Mouse (Mus musculus): ENCODE measurements around the gene Pcgf6. TPM values are rescaled to one million over a fixed set of nuclear protein-coding genes. Genes with fewer than 3 reads are reported as not detected.

The Pcgf6 gene
- polyA plus RNA-seq, 1 experiment: 4.8 TPM

DNA sequence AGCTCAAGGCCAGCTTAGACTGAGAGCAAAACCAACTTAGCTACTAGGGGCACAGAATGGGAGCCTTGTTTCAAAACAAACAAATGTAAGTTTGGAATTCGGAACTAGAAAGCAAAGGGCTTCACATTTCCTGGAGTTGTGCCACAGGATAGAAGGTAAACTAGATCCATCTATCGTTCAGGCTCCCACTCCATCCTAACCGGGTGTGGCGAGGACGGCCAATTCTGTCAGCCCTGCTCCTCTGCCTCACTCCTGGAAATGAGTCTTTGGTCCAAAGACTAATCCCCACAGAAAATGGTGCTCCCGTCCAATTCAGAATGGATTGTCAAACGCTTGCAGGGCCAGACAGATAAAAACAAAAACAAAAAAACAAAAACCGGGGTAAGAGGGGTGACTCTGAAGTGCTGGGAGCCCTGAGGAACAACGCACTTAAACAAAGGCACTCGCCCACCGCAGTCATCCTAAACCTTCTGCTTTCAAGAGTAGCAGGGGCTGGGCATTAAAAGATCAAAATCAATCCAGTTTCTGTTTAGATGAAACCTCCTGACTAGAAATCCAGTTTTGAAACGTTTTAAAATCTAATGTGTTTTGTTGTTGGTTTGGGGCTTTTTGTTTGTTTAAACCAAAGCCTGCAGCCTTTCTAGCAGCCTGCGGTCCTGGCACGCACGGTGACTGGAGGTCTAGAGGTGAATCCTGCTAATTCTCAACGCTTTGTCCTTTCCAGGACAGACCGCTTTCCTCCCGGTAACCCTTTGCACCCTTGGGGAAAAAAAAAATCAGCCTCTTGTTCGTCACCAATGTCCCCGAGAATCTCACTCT lies 37.2 kb downstream of the Pcgf6 start:
- peaks cover 11% of the 10 kb centered on the region for H3K4me1 ChIP-seq (ENCODE audit: control insufficient read depth, insufficient read depth, insufficient read length)
- peaks cover 14% of the 10 kb centered on the region for H3K27me3 ChIP-seq (ENCODE audit: control insufficient read depth, insufficient read depth, low read length)
- no peaks in the 10 kb centered on the region for H3K36me3 ChIP-seq (ENCODE audit: control insufficient read depth, insufficient read depth, low read length)
- H3K4me3 ChIP-seq (ENCODE audit: extremely low read depth, insufficient read depth, insufficient read length): no peak overlapping the region
- 26% methylated on average over 20 of the region's 20 CpGs for WGBS
- TF ChIP-seq CTCF (IDR thresholded peaks at IDR 0.05; ENCODE audit: extremely low read depth, insufficient read depth, insufficient read length, insufficient replicate concordance) (no peak), POLR2A (IDR thresholded peaks at IDR 0.05; ENCODE audit: low read depth, low read length) (no peak)
- DNase-seq (ENCODE audit: low read depth in 1 of 2, low spot score in 2 of 2): no peak
- no peak overlapping the region for H3K27ac ChIP-seq (ENCODE audit: insufficient read depth, low read length)

DNA sequence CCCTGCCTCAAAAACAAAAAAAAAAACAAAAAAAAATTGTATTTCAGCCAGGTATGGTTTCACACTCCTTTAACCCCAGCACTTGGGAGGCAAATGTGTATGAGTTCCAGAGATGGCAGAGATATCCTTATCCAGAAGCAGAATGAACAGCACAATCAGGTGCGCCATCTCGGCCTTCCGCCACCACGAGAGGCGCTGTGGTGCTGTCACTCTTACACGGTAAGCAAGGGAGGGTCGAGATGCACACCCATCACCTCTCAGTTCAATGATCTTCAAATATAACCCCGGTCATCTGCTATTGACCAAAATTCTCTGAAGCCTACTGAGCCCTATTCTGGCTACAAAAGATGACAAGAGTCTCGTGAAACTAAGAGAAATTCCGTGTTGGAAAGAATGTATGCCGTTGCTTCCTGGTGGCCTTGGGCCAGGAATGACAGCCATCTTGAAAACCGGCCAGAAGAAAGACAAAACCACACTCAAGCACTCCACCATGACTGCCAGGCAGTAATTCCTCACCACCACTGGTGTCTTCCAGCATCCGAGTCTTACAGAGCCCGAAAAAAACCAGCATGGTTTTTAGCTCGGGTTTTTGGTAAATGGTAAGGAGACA lies 38.1 kb downstream of the Pcgf6 start:
- no peak overlapping the region for H3K4me3 ChIP-seq (ENCODE audit: extremely low read depth, insufficient read depth, insufficient read length)
- no peak for TF ChIP-seq CTCF (IDR thresholded peaks at IDR 0.05; ENCODE audit: extremely low read depth, insufficient read depth, insufficient read length, insufficient replicate concordance)
- TF ChIP-seq POLR2A (IDR thresholded peaks at IDR 0.05; ENCODE audit: low read depth, low read length): no peak
- no peak for DNase-seq (ENCODE audit: low read depth in 1 of 2, low spot score in 2 of 2)
- peaks cover 14% of the 10 kb centered on the region for H3K27me3 ChIP-seq (ENCODE audit: control insufficient read depth, insufficient read depth, low read length)
- H3K27ac ChIP-seq (ENCODE audit: insufficient read depth, low read length): no peak overlapping the region
- no peaks in the 10 kb centered on the region for H3K36me3 ChIP-seq (ENCODE audit: control insufficient read depth, insufficient read depth, low read length)
- 86% methylated on average over 15 of the region's 15 CpGs for WGBS
- H3K4me1 ChIP-seq (ENCODE audit: control insufficient read depth, insufficient read depth, insufficient read length): peaks cover 11% of the 10 kb centered on the region

DNA sequence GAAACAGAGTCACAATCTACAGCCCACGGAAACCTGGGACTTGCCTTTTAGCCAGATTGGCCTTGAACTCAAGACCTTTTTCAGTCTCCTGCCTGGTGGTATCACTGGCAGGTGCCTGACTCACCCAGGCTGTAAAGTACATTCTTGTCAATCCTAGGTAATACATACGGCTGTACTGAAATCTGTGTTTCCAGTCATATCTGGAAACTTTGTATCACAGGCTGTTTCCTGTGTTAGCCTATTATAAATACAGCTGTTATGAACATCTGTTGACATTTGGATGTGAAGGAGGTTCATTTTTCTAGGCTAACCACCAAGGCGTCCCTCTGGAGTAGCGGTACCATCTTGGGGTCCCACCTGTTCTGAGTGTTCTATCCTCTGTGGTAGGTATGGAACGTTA lies 40.8 kb downstream of the Pcgf6 start:
- DNase-seq (ENCODE audit: low read depth in 1 of 2, low spot score in 2 of 2): no peak
- H3K36me3 ChIP-seq (ENCODE audit: control insufficient read depth, insufficient read depth, low read length): no peaks in the 10 kb centered on the region
- WGBS: 82% methylated on average over 5 of the region's 5 CpGs
- H3K4me1 ChIP-seq (ENCODE audit: control insufficient read depth, insufficient read depth, insufficient read length): peaks cover 7% of the 10 kb centered on the region
- H3K27me3 ChIP-seq (ENCODE audit: control insufficient read depth, insufficient read depth, low read length): peaks cover 5% of the 10 kb centered on the region
- no peak overlapping the region for H3K27ac ChIP-seq (ENCODE audit: insufficient read depth, low read length)
- H3K4me3 ChIP-seq (ENCODE audit: extremely low read depth, insufficient read depth, insufficient read length): no peak overlapping the region
- TF ChIP-seq POLR2A (IDR thresholded peaks at IDR 0.05; ENCODE audit: low read depth, low read length) (no peak), CTCF (IDR thresholded peaks at IDR 0.05; ENCODE audit: extremely low read depth, insufficient read depth, insufficient read length, insufficient replicate concordance) (no peak)

DNA sequence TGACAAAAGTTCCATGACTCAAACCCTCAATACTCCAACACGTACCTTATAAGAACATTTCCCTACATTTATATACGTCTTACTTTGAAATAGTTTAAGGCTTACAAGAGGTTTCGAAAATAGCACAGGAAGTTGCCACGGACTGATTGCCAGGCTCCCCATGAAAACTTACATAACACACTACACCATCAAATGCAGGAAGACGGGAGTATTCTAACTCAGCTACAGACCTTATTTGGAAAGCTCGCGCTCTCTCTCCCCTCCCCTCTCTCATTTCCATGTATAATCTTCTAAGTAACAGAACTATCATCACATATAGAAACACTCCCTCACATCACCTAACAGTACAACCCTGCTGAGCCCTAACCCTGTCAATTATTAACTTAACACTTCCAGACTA lies 41.3 kb downstream of the Pcgf6 start:
- H3K27me3 ChIP-seq (ENCODE audit: control insufficient read depth, insufficient read depth, low read length): peaks cover 2% of the 10 kb centered on the region
- 59% methylated on average over 7 of the region's 7 CpGs for WGBS

DNA sequence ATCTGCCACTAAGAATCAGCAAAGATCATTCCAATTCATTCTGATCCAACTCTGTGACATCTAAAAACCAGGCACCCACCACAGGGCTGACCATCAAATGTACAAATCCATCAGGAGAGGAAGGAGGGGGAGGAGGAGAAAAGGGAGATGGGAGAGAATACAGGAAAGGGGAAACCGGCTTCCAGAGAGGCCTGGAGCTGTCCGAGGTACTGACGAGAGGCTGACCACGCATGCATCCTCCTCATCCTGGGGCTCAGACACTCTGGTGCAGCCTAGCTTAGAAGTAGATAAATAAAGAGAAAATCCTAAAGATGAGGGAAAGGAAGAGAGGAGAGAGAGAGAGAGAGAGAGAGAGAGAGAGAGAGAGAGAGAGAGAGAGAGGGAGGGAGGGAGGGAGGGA lies 44.4 kb downstream of the Pcgf6 start:
- WGBS: 11% methylated on average over 4 of the region's 4 CpGs
- DNase-seq (ENCODE audit: low read depth in 1 of 2, low spot score in 2 of 2): no peak
- Histone ChIP-seq H3K36me3 (ENCODE audit: control insufficient read depth, insufficient read depth, low read length) (no peaks in the 10 kb centered on the region), H3K4me3 (ENCODE audit: extremely low read depth, insufficient read depth, insufficient read length) (no peak overlapping the region), H3K4me1 (ENCODE audit: control insufficient read depth, insufficient read depth, insufficient read length) (no peaks in the 10 kb centered on the region), H3K27ac (ENCODE audit: insufficient read depth, low read length) (no peak overlapping the region), H3K27me3 (ENCODE audit: control insufficient read depth, insufficient read depth, low read length) (no peaks in the 10 kb centered on the region; the same call in 1 of the 2 replicates)
- no peak for TF ChIP-seq CTCF (IDR thresholded peaks at IDR 0.05; ENCODE audit: extremely low read depth, insufficient read depth, insufficient read length, insufficient replicate concordance)
- no peak for TF ChIP-seq POLR2A (IDR thresholded peaks at IDR 0.05; ENCODE audit: low read depth, low read length)

More for the DNA sequence above, 41.3 kb downstream of the Pcgf6 start:
- DNase-seq (ENCODE audit: low read depth in 1 of 2, low spot score in 2 of 2): no peak
- H3K4me3 ChIP-seq (ENCODE audit: extremely low read depth, insufficient read depth, insufficient read length): no peak overlapping the region
- no peak overlapping the region for H3K27ac ChIP-seq (ENCODE audit: insufficient read depth, low read length)
- TF ChIP-seq CTCF (IDR thresholded peaks at IDR 0.05; ENCODE audit: extremely low read depth, insufficient read depth, insufficient read length, insufficient replicate concordance): no peak
- TF ChIP-seq POLR2A (IDR thresholded peaks at IDR 0.05; ENCODE audit: low read depth, low read length): no peak
- no peaks in the 10 kb centered on the region for H3K36me3 ChIP-seq (ENCODE audit: control insufficient read depth, insufficient read depth, low read length)
- peaks cover 2% of the 10 kb centered on the region; the same call in 1 of the 2 replicates for H3K4me1 ChIP-seq (ENCODE audit: control insufficient read depth, insufficient read depth, insufficient read length)

DNA sequence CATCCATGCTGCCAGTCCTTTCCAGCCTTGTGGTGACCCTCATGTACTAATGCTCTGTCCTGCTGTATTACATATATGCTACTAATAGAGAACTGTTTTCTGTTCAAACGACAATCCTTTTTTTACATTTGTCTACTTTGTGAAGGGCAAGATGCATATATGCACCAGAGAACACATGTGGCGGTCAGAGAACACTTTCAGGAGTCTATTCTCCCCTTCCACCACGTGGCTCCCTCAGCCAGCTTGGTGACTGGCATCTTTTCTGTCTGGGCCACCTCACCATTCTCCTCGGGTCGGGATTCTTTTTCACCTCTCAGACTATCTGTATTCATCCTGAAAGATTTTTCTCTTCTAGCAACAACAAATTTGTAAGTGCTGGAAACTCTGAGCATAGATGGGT lies 44.8 kb downstream of the Pcgf6 start:
- H3K4me3 ChIP-seq (ENCODE audit: extremely low read depth, insufficient read depth, insufficient read length): no peak overlapping the region
- 58% methylated on average over 5 of the region's 5 CpGs for WGBS
- H3K27ac ChIP-seq (ENCODE audit: insufficient read depth, low read length): no peak overlapping the region
- H3K36me3 ChIP-seq (ENCODE audit: control insufficient read depth, insufficient read depth, low read length): no peaks in the 10 kb centered on the region
- DNase-seq (ENCODE audit: low read depth in 1 of 2, low spot score in 2 of 2): no peak
- no peaks in the 10 kb centered on the region for H3K4me1 ChIP-seq (ENCODE audit: control insufficient read depth, insufficient read depth, insufficient read length)
- no peaks in the 10 kb centered on the region; the same call in 1 of the 2 replicates for H3K27me3 ChIP-seq (ENCODE audit: control insufficient read depth, insufficient read depth, low read length)
- no peak for TF ChIP-seq POLR2A (IDR thresholded peaks at IDR 0.05; ENCODE audit: low read depth, low read length)
- TF ChIP-seq CTCF (IDR thresholded peaks at IDR 0.05; ENCODE audit: extremely low read depth, insufficient read depth, insufficient read length, insufficient replicate concordance): no peak
